Mouse (Mus musculus): Measurements from ENCODE around the gene March4. TPM values are rescaled to one million over a fixed set of nuclear protein-coding genes. Genes with fewer than 3 reads are reported as not detected.

The March4 gene
- total RNA-seq, 2 experiments from 2014 or later = not detected

GRCm38 (mm10) chr1:72454733-72455201 is 82.0 kb downstream of the March4 start:
- no peak for ATAC-seq (replicated peaks; ENCODE audit: poor library complexity, severe bottlenecking)

GRCm38 (mm10) chr1:72452839-72453238 is 83.9 kb downstream of the March4 start:
- ATAC-seq (replicated peaks; ENCODE audit: poor library complexity, severe bottlenecking) = no peak

GRCm38 (mm10) chr1:72450790-72451189 is 85.9 kb downstream of the March4 start:
- no peak for ATAC-seq (replicated peaks; ENCODE audit: poor library complexity, severe bottlenecking)

- ATAC-seq (replicated peaks; ENCODE audit: poor library complexity, severe bottlenecking) = no peak
Measured at GRCm38 (mm10) chr1:72449752-72450151, 87.0 kb downstream of the March4 start.

- no peak for ATAC-seq (replicated peaks; ENCODE audit: poor library complexity, severe bottlenecking)
Measured at GRCm38 (mm10) chr1:72442747-72443146, 94.0 kb downstream of the March4 start.

- no peak for ATAC-seq (replicated peaks; ENCODE audit: poor library complexity, severe bottlenecking)
Measured at GRCm38 (mm10) chr1:72439146-72439545, 97.6 kb downstream of the March4 start.

GRCm38 (mm10) chr1:72436967-72437366 is 99.8 kb downstream of the March4 start:
- ATAC-seq (replicated peaks; ENCODE audit: poor library complexity, severe bottlenecking) = no peak

- no peak for ATAC-seq (replicated peaks; ENCODE audit: poor library complexity, severe bottlenecking)
Measured at GRCm38 (mm10) chr1:72434510-72434909, 102.2 kb downstream of the March4 start.

GRCm38 (mm10) chr1:72432579-72432978 is 104.2 kb downstream of the March4 start:
- ATAC-seq (replicated peaks; ENCODE audit: poor library complexity, severe bottlenecking) = no peak

- peak; percentile 76 for ATAC-seq (replicated peaks; ENCODE audit: poor library complexity, severe bottlenecking)
Measured at GRCm38 (mm10) chr1:72429107-72429807, 107.5 kb downstream of the March4 start.

- ATAC-seq (replicated peaks; ENCODE audit: poor library complexity, severe bottlenecking) = peak; percentile 92
Measured at GRCm38 (mm10) chr1:72428526-72428925, 108.2 kb downstream of the March4 start.

GRCm38 (mm10) chr1:72426456-72426855 is 110.3 kb downstream of the March4 start:
- ATAC-seq (replicated peaks; ENCODE audit: poor library complexity, severe bottlenecking) = no peak

- no peak for ATAC-seq (replicated peaks; ENCODE audit: poor library complexity, severe bottlenecking)
Measured at GRCm38 (mm10) chr1:72422121-72422520, 114.6 kb downstream of the March4 start.

- ATAC-seq (replicated peaks; ENCODE audit: poor library complexity, severe bottlenecking) = peak; percentile 78
Measured at GRCm38 (mm10) chr1:72420220-72420619, 116.5 kb downstream of the March4 start.

- no peak for ATAC-seq (replicated peaks; ENCODE audit: poor library complexity, severe bottlenecking)
Measured at GRCm38 (mm10) chr1:72418744-72419655, 117.7 kb downstream of the March4 start.

GRCm38 (mm10) chr1:72414561-72415253 is 122.0 kb downstream of the March4 start:
- no peak for ATAC-seq (replicated peaks; ENCODE audit: poor library complexity, severe bottlenecking)

GRCm38 (mm10) chr1:72414133-72414532 is 122.6 kb downstream of the March4 start:
- ATAC-seq (replicated peaks; ENCODE audit: poor library complexity, severe bottlenecking) = no peak

- ATAC-seq (replicated peaks; ENCODE audit: poor library complexity, severe bottlenecking) = peak; percentile 17
Measured at GRCm38 (mm10) chr1:72413205-72413604, 123.5 kb downstream of the March4 start.

- ATAC-seq (replicated peaks; ENCODE audit: poor library complexity, severe bottlenecking) = no peak
Measured at GRCm38 (mm10) chr1:72411108-72411507, 125.6 kb downstream of the March4 start.

- ATAC-seq (replicated peaks; ENCODE audit: poor library complexity, severe bottlenecking) = no peak
Measured at GRCm38 (mm10) chr1:72409936-72410335, 126.8 kb downstream of the March4 start.

Data from granulocyte monocyte progenitor cell, adult 5-6 weeks (primary cell).